Mouse (Mus musculus): ENCODE measurements around the gene Tmem139. TPM values are rescaled to one million over a fixed set of nuclear protein-coding genes. Genes with fewer than 3 reads are reported as not detected.

Gene Tmem139
- total RNA-seq (2023) = not detected

GRCm38 (mm10) chr6:42261524-42262170, at the start of gene Tmem139:
Gene Tmem139, plus strand, starts transcription at chr6:42261970.

GRCm38 (mm10) chr6:42215028-42215427, 46.7 kb upstream of the Tmem139 start, which contains the start of gene Tas2r144:
Gene Tas2r144, plus strand, starts transcription at chr6:42215328.

GRCm38 (mm10) chr6:42245711-42246353, 15.9 kb upstream of the Tmem139 start, which contains the start of gene Gstk1:
Gene Gstk1, plus strand, starts transcription at chr6:42245935.

GRCm38 (mm10) chr6:42264626-42265312, 3.0 kb downstream of the Tmem139 start, which contains the start of gene Casp2:
Gene Casp2, plus strand, starts transcription at chr6:42264985.

GRCm38 (mm10) chr6:42286448-42286847, 24.7 kb downstream of the Tmem139 start, which contains the start of gene Clcn1:
Gene Clcn1, plus strand, starts transcription at chr6:42286685.

Other genes starting within 250 kb of the Tmem139 start
- not detected for gene Sva, start 223.6 kb upstream of the Tmem139 start, total RNA-seq (2023)
- not detected for gene Tas2r139, start 121.0 kb upstream of the Tmem139 start, total RNA-seq (2023)
- gene Tas2r144, start 46.6 kb upstream of the Tmem139 start, total RNA-seq (2023) = not detected
- 10.3 TPM for gene Gstk1, start 16.0 kb upstream of the Tmem139 start, total RNA-seq (2023)
- 104 TPM for gene Casp2, start 3.0 kb downstream of the Tmem139 start, total RNA-seq (2023)
- 1.4 TPM for gene Clcn1, start 24.7 kb downstream of the Tmem139 start, total RNA-seq (2023)
- gene Fam131b, start 62.7 kb downstream of the Tmem139 start, total RNA-seq (2023) = 0.15 TPM
- gene Zyx, start 87.7 kb downstream of the Tmem139 start, total RNA-seq (2023) = 146 TPM
- 0.18 TPM for gene Epha1, start 111.3 kb downstream of the Tmem139 start, total RNA-seq (2023)
- 0.92 TPM for gene Tas2r143, start 138.3 kb downstream of the Tmem139 start, total RNA-seq (2023)
- gene Tas2r135, start 143.5 kb downstream of the Tmem139 start, total RNA-seq (2023) = 0.53 TPM
- not detected for gene Tas2r126, start 172.6 kb downstream of the Tmem139 start, total RNA-seq (2023)
- not detected for gene Olfr458, start 203.2 kb downstream of the Tmem139 start, total RNA-seq (2023)
- gene Olfr457, start 214.4 kb downstream of the Tmem139 start, total RNA-seq (2023) = not detected
- gene Olfr456, start 225.2 kb downstream of the Tmem139 start, total RNA-seq (2023) = not detected

All from CD4-positive naive resting alpha-beta T cell, adult 57 days (primary cell).